Mouse (Mus musculus): Measurements from ENCODE around the gene Gm20458. TPM values are rescaled to one million over a fixed set of nuclear protein-coding genes. Genes with fewer than 3 reads are reported as not detected.

Gene Gm20458
- total RNA-seq, 2 experiments from 2014 or later, result 10.2 to 14.1 TPM

DNA sequence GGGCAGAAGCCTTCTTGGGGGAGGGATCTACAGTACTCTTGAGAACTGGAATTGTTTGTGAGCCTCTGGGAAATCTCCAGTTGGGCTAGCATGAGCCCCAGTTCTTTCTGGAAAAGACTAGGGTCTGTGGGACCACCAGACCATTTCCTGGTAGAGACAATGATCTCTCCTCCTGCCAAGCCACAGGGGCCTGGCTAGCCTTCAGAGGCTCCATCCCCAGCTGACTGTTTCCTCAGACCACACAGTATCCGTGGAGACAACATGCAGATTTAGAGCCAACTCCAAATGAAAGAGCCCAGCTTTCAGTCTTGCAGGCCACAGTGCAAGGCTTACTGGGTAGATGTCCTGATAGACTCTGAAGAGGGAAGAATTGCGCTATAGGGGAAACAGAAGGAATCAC lies 33.4 kb downstream of the Gm20458 start:
- DNase-seq (ENCODE audit: extremely low spot score in 1 of 2, low spot score in 2 of 2), result no peak
- intact Hi-C loops (cut with DNase I), result no loop called here
- TF ChIP-seq CTCF (IDR thresholded peaks at IDR 0.05), result no peak
- Histone ChIP-seq H3K4me3 (no peak overlapping the region), H3K27ac (no peak overlapping the region; the same call in 1 of the 2 replicates)

GRCm38 (mm10) chr2:164496331-164496730 lies 35.6 kb downstream of the Gm20458 start:
- Histone ChIP-seq H3K27ac (no peak overlapping the region), H3K4me3 (no peak overlapping the region)
- no peak for DNase-seq (ENCODE audit: extremely low spot score in 1 of 2, low spot score in 2 of 2)
- no peak for TF ChIP-seq CTCF (IDR thresholded peaks at IDR 0.05)
- intact Hi-C loops (cut with DNase I), result loop anchor here (2.0 kb wide), 1 partner anchor 36 kb away; the partner anchor contains the start of gene Gm20458

GRCm38 (mm10) chr2:164496847-164497690 lies 36.3 kb downstream of the Gm20458 start, which contains the start of gene Pigt:
Gene Pigt (plus strand): TSS chr2:164497520.
- intact Hi-C loops (cut with DNase I), result loop anchor here (2.0 kb wide), 1 partner anchor 36 kb away; the partner anchor contains the start of gene Gm20458
- peak within 1 kb of the TSS; percentile 90 for H3K27ac ChIP-seq

GRCm38 (mm10) chr2:164497691-164498268 lies 37.0 kb downstream of the Gm20458 start:
- no peak for DNase-seq (ENCODE audit: extremely low spot score in 1 of 2, low spot score in 2 of 2)
- no peak; the same call in 1 of the 2 replicates for TF ChIP-seq CTCF (IDR thresholded peaks at IDR 0.05)
- intact Hi-C loops (cut with DNase I), result loop anchor here (2.0 kb wide), 1 partner anchor 37 kb away; the partner anchor contains the start of gene Gm20458

More at GRCm38 (mm10) chr2:164496847-164497690, 36.3 kb downstream of the Gm20458 start, which contains the start of gene Pigt:
- H3K4me3 ChIP-seq, result peak within 1 kb of the TSS; percentile 84
- DNase-seq (ENCODE audit: extremely low spot score in 1 of 2, low spot score in 2 of 2), result peak; percentile 85 to 87
- TF ChIP-seq CTCF (IDR thresholded peaks at IDR 0.05), result no peak

DNA sequence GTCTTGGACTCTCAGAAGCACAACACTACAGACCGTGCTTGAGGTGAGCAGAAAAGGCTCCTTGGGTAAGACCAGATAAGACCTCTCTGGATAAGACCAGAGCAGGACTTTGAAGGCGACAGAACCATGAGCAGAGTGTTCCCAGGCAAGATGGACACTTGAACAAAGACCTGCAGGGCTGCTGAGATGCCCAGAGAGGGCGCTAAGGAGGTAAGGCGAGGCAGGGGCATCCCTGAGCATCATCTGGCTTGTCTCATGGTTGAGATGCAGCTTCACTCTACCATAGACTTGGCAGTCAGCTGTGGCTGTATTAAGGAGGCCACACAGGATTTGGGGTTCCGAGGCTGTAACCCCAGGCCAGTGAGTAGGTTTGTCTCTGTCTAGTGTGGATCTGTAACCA lies 38.5 kb downstream of the Gm20458 start:
- no peak overlapping the region for H3K27ac ChIP-seq
- intact Hi-C loops (cut with DNase I), result no loop called here
- TF ChIP-seq CTCF (IDR thresholded peaks at IDR 0.05), result peak; percentile 15
- DNase-seq (ENCODE audit: extremely low spot score in 1 of 2, low spot score in 2 of 2), result no peak
- no peak overlapping the region for H3K4me3 ChIP-seq

More at GRCm38 (mm10) chr2:164497691-164498268, 37.0 kb downstream of the Gm20458 start:
- Histone ChIP-seq H3K4me3 (peak overlapping the region; percentile 84), H3K27ac (peak overlapping the region; percentile 64)

- intact Hi-C loops (cut with DNase I), result no loop called here
Observed at GRCm38 (mm10) chr2:164500511-164500910, 39.7 kb downstream of the Gm20458 start.

GRCm38 (mm10) chr2:164504919-164505318 lies 44.2 kb downstream of the Gm20458 start:
- no peak; the same call in 1 of the 2 replicates for TF ChIP-seq CTCF (IDR thresholded peaks at IDR 0.05)
- H3K27ac ChIP-seq, result no peak overlapping the region
- DNase-seq (ENCODE audit: extremely low spot score in 1 of 2, low spot score in 2 of 2), result no peak
- intact Hi-C loops (cut with DNase I), result no loop called here
- H3K4me3 ChIP-seq, result no peak overlapping the region

More at GRCm38 (mm10) chr2:164500511-164500910, 39.7 kb downstream of the Gm20458 start:
- no peak for TF ChIP-seq CTCF (IDR thresholded peaks at IDR 0.05)
- no peak for DNase-seq (ENCODE audit: extremely low spot score in 1 of 2, low spot score in 2 of 2)
- no peak overlapping the region for H3K27ac ChIP-seq
- no peak overlapping the region for H3K4me3 ChIP-seq

DNA sequence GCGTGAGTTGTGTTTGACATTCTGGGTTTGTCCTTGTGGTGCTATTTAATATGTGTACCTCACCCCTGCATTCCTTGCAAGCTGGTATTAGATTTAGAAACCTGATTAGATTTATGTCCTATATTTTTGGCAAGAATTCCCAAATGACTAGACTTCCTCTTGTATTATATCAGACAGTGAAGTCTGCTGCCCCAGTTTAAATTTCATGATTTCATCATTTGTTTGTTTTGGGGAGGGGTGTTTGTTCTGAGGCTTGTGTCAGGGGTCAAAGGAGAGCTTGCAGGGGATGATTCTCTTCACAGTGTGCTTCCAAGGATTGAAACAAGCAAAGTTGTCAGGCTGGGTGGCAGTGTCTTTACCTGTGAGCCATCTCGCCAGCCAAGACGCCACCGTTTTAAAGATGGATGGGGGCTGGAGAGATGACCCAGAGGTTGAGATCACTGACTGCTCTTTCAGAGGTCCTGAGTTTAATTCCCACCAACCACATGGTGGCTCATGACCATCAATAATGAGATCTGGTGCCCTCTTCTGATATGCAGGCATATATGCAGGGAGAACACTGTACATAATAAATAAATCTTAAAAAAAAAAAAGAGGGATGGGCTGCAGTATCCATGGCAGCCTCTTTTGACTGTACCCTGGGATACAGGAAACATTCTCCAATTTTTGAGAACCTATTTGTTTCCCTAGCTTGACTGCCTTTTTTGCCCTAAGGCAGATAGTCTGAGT lies 45.0 kb downstream of the Gm20458 start:
- peak; percentile 7; the same call in 1 of the 2 replicates for TF ChIP-seq CTCF (IDR thresholded peaks at IDR 0.05)
- no peak overlapping the region for H3K4me3 ChIP-seq
- DNase-seq (ENCODE audit: extremely low spot score in 1 of 2, low spot score in 2 of 2), result no peak
- no peak overlapping the region for H3K27ac ChIP-seq
- intact Hi-C loops (cut with DNase I), result no loop called here

DNA sequence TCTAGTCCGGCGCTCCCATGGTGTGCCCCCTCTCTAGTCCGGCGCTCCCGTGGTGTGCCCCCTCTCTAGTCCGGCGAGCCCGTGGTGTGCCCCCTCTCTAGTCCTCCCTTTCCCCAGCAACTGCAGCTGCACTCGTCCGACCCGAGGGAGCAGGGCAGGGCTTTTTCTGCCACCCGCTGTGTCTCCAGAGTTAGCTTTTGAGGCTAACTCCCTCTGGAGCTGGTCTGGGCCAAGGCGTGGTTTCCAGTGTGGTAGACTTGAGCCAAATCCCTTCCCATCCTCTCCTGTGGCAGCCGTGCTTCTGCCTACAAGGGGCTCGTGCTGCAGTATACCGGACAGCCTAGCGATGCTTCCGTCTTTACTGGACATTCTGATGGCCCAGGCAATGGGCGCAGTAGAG lies 47.0 kb downstream of the Gm20458 start:
- intact Hi-C loops (cut with DNase I), result no loop called here
- Histone ChIP-seq H3K27ac (no peak overlapping the region), H3K4me3 (no peak overlapping the region)
- no peak for TF ChIP-seq CTCF (IDR thresholded peaks at IDR 0.05)
- no peak for DNase-seq (ENCODE audit: extremely low spot score in 1 of 2, low spot score in 2 of 2)

DNA sequence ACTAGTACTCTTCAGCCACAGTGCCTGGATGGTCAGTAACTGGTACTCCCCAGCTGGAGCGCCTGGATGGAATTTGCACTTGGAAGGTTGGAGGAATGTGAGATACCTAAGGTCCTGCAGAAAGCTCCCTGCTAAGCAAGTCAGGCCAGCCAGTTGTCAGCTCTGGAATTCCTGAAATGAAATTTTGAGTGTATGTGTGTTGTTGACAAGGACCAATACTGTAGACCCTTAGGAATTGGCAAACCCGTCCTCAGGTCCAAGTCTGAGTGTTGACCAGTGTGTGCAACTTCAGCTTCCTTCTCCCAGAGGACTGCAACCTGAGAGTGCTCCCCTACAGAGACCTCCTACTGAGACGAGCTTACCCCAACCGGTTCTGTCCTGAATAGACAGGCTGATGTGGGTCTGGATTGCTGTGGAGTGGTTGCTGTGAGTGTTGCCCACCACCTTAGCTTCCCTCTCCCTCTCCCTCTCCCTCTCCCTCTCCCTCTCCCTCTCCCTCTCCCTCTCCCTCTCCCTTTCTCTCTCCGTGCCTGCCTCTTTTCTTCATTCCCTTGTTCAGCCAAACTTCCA lies 49.9 kb downstream of the Gm20458 start:
- Histone ChIP-seq H3K4me3 (no peak overlapping the region), H3K27ac (no peak overlapping the region)
- DNase-seq (ENCODE audit: extremely low spot score in 1 of 2, low spot score in 2 of 2), result no peak
- TF ChIP-seq CTCF (IDR thresholded peaks at IDR 0.05), result no peak
- intact Hi-C loops (cut with DNase I), result no loop called here
